Mouse (Mus musculus): ENCODE measurements around the gene Depdc1a.
"Not testable (repeated sequence)": the region's sequence is repeated elsewhere in the genome, so short reads cannot be mapped to it uniquely, and the experiment has no call there.

Gene Depdc1a

DNA sequence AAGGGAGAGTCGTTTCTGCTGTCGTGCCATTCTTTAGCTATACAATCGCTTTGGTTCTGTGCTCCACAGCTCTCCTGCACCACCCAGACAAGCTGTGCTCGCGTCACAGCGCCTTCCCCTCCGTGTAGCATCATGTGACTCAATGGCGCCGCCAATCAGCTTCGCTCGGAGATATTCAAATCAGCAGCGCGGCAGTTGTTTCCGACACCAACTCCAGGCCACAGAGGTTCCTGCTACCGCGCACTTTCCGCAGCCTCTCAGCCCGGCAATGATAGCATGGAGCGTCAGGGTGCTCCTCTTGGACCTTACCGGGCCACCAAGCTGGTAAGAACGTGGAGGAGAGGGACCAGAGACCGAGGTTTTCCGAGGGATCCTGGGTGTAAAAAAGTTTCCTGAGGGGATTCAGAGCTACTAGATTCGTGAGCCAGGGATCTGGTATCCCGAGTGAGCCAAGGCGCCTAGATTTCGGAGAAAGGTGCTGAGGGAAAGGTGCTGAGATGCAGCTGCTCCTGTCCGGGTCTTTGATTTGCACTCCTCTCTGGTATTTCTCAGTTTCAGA lies at the start of gene Depdc1a:
Gene Depdc1a (plus strand): TSS at position 191 of the 559 bp plus-strand sequence.
- peak; percentile 87 to 92 for DNase-seq

DNA sequence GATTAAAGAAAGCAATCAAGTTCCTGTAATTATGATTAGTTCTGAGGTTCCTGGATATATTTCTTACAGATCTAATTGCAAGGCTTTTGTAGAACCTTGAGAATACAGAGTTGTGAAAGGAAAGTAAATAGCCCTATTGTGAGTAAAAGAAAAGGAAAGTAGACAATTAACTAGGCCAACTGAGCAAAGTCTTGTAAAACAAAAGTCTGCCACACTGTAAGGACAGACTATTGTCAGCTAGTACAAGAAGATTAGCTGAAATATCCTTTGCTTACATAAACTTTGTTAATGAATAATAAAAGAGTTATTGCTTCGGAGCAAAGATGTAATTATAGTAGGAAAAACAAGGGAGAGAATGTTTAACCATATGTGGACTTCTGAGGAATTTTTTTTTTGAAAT lies 25.2 kb upstream of the Depdc1a start:
- no peak for DNase-seq

GRCm38 (mm10) chr3:159475465-159475864 lies 19.8 kb upstream of the Depdc1a start:
- DNase-seq, result no peak

- DNase-seq, result no peak
Observed at GRCm38 (mm10) chr3:159477250-159477962, 17.8 kb upstream of the Depdc1a start.

GRCm38 (mm10) chr3:159494709-159495108 lies 524 bp upstream of the Depdc1a start:
- not testable (repeated sequence) for DNase-seq

DNA sequence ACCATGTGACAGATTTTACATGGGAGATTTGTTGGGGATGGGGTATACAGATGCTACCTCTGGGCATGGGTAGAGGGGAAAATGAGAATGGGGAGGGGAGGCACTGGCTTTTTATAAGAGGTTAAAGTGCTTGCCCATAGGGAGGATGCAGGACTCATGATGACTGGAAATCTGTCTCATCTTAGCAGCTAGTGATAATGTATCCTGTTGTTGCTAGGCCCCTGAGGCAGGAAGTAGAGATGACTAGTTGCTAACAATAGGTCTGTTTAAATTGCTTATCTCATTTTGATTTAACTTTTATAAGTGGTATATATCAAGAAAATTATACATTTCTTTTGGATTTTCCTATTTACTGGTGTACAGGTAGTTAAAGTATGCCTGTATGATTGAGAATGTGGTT lies 13.7 kb downstream of the Depdc1a start:
- no peak for DNase-seq

- no peak for DNase-seq
Observed at GRCm38 (mm10) chr3:159528563-159528962, 33.3 kb downstream of the Depdc1a start.

DNA sequence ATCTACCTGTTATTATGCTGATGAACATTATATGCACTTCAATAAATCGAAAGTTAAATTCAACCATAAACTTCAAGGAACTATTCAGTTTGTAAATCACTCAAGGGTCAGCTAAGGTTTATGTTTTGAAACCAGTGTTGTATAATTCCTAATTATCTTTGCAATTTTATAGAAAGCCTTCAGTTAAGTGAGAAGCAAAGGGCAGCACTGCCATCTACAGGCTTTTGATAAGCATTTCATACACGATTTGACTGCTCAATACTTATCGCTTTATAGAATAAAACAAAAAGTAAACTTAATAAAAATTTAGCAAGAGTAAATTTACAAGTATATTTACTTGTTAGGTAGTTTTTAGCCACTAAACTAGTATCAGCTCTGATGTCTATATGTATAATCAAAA lies 53.1 kb downstream of the Depdc1a start:
- peak in 1 of 2 experiments; percentile 7 for DNase-seq

GRCm38 (mm10) chr3:159550224-159550623 lies 55.0 kb downstream of the Depdc1a start:
- DNase-seq, result no peak
